Mouse (Mus musculus) midbrain, embryonic 11.5 days (tissue): ENCODE results near the gene Gtf2a1l. TPM values are rescaled to one million over a fixed set of nuclear protein-coding genes. Genes with fewer than 3 reads are reported as not detected.
A peak's percentile ranks its signal among the peaks of the same experiment; 100 is the strongest.

Source experiments
- ATAC-seq: fragments of 200-750 bp; cut with Nextera tagmentation; 2 replicates; pipeline ENCODE4 v1.8.0; 2017; ENCODE audit warnings: moderate TSS enrichment, moderate library complexity; ENCODE audit not compliant: low FRiP score
- DNase-seq: peaks from one replicate; pipeline ENCODE4 v3.0.0; 2015; ENCODE audit warnings: low spot score; ENCODE audit errors: missing footprints
- H3K27ac ChIP-seq: fragments of 300-500 bp; sonication (generic); 2 replicates; pipeline ENCODE4 v1.5.1; 2014; ENCODE audit warnings: low read depth, low read length
- H3K27me3 ChIP-seq: fragments of 300-500 bp; sonication (generic); 2 replicates; pipeline ENCODE4 v1.6.1; 2014; ENCODE audit warnings: mild to moderate bottlenecking, low read length, moderate library complexity, mixed read lengths; ENCODE audit not compliant: control insufficient read depth, insufficient read depth
- H3K36me3 ChIP-seq: fragments of 300-500 bp; sonication (generic); 2 replicates; pipeline ENCODE4 v1.6.1; 2014; ENCODE audit warnings: mild to moderate bottlenecking, low read length, moderate library complexity, mixed read lengths; ENCODE audit not compliant: control insufficient read depth, insufficient read depth
- H3K4me1 ChIP-seq: fragments of 300-500 bp; sonication (generic); 2 replicates; pipeline ENCODE4 v1.6.1; 2014; ENCODE audit warnings: low read length; ENCODE audit not compliant: control insufficient read depth, insufficient read depth
- H3K4me2 ChIP-seq: fragments of 300-500 bp; sonication (generic); 2 replicates; pipeline ENCODE4 v1.6.1; 2014; ENCODE audit warnings: mild to moderate bottlenecking, moderate library complexity
- H3K4me3 ChIP-seq: fragments of 300-500 bp; sonication (generic); 2 replicates; pipeline ENCODE4 v1.5.1; 2014; ENCODE audit warnings: low read depth, low read length
- H3K9ac ChIP-seq: fragments of 300-500 bp; sonication (generic); 2 replicates; pipeline ENCODE4 v1.6.1; 2014; ENCODE audit warnings: low read length
- H3K9me3 ChIP-seq: fragments of 300-500 bp; sonication (generic); 2 replicates; pipeline ENCODE4 v1.6.1; 2016; ENCODE audit warnings: low read length; ENCODE audit not compliant: control insufficient read depth
- WGBS: fragments of 180-500 bp; shearing (Covaris S2); extraction: QIAGEN DNeasy Blood & Tissue Kit; methylation state at CpG from one replicate; pipeline ENCODE4 v1.1.7; 2014; 5-methylcytosine and 5-hydroxymethylcytosine counted together
- polyA plus RNA-seq: library from polyadenylated mRNA; unstranded; fragments of >200 nt; fragmentation: Nextera tagmentation; extraction: Ambion mirVana; gene quantifications from 2 replicates; pipeline ENCODE4 v1.2.1, GENCODE M21; 2014

The Gtf2a1l gene
- polyA plus RNA-seq, 1 experiment from 2014 or later = 0.33 TPM

DNA sequence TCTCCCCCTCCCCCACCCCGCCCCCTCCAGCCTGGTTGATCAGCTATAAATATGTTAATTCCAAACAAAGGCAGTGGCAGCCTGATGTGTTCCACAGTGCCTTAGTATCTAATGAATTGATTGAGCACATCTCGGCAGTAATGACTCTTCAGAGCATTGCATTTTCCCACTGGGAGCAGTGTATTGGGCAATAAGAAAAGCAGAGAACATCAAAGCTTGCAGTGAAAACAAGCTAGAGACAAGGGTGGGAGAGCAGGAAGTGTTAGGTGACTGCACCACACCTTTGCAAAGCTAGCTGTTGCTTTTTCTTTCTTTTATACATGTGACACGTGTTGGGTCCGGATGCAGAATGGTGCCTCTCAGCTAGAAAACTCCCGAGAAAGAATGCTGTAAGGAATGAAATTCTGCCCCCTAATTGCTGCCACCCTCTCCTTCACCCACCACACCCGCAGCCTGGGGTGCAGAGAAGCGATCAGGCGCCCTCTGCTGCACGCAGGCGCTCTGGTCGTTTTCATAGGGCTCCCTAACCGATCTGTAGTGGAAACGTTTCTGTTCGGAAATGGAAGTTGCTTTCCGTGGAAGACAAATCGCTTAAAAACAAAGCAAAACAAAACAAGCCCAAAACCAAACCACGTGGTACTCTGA is 84.5 kb downstream of the Gtf2a1l start:
- no peaks in the 10 kb centered on the region for H3K36me3 ChIP-seq
- H3K27me3 ChIP-seq = 0 out of 2 replicates have a peak, but pooled peaks cover 3% of the 10 kb centered on the region
- H3K4me2 ChIP-seq = no peak overlapping the region
- H3K9me3 ChIP-seq = no peaks in the 10 kb centered on the region
- no peak overlapping the region for H3K27ac ChIP-seq
- no peak overlapping the region for H3K4me3 ChIP-seq
- peaks cover 8% of the 10 kb centered on the region for H3K4me1 ChIP-seq
- ATAC-seq (peak; percentile 56), DNase-seq (peak; percentile 92)
- H3K9ac ChIP-seq = no peak overlapping the region
- WGBS = 9% methylated on average over 17 of the region's 17 CpGs

DNA sequence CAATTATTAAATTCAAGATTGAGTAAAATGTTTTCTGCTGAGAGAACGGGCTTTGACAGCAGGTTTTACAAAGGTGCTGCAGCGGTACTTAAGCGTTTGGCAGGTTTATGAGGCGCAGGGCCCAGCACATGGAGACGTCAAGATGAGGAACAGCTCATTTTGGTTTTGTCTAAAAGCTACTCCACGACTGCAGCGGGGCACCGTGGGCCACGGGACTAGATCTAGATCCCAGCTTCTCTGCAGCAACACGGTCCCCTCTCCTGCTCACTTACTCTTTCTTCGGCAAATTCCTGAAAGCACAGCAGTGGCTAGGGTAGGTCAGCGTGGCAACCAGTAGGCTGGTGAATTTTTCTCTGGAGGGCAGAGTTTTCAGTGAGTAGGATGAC is 85.0 kb downstream of the Gtf2a1l start:
- Histone ChIP-seq H3K4me3 (no peak overlapping the region), H3K9ac (no peak overlapping the region), H3K4me2 (no peak overlapping the region), H3K27ac (no peak overlapping the region), H3K36me3 (no peaks in the 10 kb centered on the region), H3K4me1 (peaks cover 13% of the 10 kb centered on the region), H3K27me3 (0 out of 2 replicates have a peak, but pooled peaks cover 3% of the 10 kb centered on the region), H3K9me3 (no peaks in the 10 kb centered on the region)
- ATAC-seq (no peak), DNase-seq (peak; percentile 87)
- 59% methylated on average over 12 of the region's 12 CpGs for WGBS

DNA sequence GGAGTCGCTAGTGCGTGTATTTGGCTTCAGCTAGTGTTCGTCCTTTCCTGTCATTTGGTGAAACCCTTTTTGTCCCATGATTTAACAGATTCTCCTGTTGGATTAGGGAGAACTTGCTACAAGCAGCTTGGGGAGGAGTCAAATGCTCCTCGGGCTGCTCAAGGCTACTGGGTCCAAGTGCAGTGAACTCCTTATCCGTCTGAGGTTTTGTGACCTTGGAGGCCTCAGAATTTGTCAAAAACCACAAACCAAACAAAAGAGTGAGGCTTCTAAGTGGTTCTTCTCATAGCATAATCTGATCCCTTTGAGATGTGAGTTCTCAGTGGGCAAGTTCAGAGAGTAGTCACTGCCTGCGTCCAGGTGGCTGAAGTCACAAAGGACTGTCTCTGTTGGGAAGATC is 87.3 kb downstream of the Gtf2a1l start:
- H3K9me3 ChIP-seq = no peaks in the 10 kb centered on the region
- no peak overlapping the region for H3K4me3 ChIP-seq
- ATAC-seq = no peak
- H3K4me1 ChIP-seq = peaks cover 17% of the 10 kb centered on the region
- H3K9ac ChIP-seq = no peak overlapping the region
- no peak overlapping the region for H3K4me2 ChIP-seq
- 69% methylated on average over 6 of the region's 6 CpGs for WGBS
- no peaks in the 10 kb centered on the region for H3K36me3 ChIP-seq
- no peak overlapping the region for H3K27ac ChIP-seq
- no peak for DNase-seq
- 0 out of 2 replicates have a peak, but pooled peaks cover 5% of the 10 kb centered on the region for H3K27me3 ChIP-seq

DNA sequence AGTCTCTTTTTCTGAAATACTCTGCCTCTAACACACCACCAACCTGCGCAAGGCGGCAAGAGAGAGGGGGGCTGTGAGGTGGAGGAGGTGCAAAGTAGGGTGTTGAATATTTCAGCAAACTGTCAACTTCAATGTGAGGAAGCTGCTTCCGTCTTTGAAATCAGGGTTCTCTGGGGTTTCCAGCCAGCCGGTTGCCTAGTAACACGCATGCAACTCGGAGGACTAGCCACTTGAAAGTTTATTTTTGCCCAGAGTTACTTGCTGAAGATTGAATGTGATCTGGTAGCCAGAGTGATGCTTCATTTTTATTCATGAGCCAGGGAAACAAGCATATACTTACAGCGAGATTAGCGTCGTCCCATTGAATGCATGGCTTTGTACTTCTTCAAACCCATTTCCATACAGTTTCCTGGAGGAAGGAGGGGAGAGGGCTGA is 89.6 kb downstream of the Gtf2a1l start:
- Histone ChIP-seq H3K9ac (no peak overlapping the region), H3K27me3 (peaks cover 5% of the 10 kb centered on the region; the same call in 1 of the 2 replicates), H3K9me3 (no peaks in the 10 kb centered on the region), H3K4me1 (peaks cover 17% of the 10 kb centered on the region), H3K4me3 (no peak overlapping the region), H3K36me3 (no peaks in the 10 kb centered on the region), H3K27ac (no peak overlapping the region), H3K4me2 (peak overlapping the region; percentile 20; the same call in 1 of the 2 replicates)
- no peak for DNase-seq
- ATAC-seq = peak; percentile 86
- WGBS = 8% methylated on average over 9 of the region's 9 CpGs

DNA sequence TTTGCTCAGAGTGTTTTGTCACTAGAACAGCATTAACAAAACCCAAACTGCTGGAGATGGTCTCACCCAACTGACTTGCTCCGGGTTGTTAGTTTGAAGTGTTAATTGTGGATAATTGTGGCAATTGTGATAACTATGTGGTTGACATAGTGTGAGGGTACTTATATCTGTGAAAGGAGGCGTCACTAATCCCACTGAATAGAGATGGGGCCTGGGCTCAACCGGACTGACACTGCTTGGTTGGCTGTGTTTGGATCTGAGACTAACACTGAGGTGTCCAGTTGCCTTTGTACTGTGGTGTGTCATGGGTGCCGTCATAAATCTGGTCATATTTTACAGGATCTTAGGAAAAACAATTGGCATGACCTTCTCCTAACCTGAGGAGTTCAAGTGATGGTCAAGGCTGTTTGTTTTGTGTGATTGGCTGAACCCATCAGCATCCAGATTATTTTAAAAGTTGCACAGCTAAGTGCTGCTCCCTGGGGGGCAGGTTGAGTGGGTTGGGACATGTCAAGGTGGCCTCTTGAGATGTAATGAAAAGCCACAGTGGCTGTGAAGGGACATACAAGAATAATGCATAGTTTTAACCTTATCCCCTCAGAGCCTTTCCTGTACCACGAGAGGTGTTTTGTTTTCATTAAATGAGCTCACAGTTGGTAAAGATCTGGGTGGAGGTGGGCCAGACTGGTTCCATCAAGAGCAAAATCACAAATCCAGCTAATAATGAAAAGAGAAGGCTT is 95.1 kb downstream of the Gtf2a1l start:
- H3K9ac ChIP-seq = no peak overlapping the region
- H3K4me1 ChIP-seq = peaks cover 10% of the 10 kb centered on the region
- no peak overlapping the region for H3K4me3 ChIP-seq
- WGBS = 18% methylated on average over 5 of the region's 5 CpGs
- no peak overlapping the region for H3K4me2 ChIP-seq
- ATAC-seq (peak; percentile 52), DNase-seq (no peak)
- peaks cover 3% of the 10 kb centered on the region; the same call in 1 of the 2 replicates for H3K27me3 ChIP-seq
- H3K36me3 ChIP-seq = no peaks in the 10 kb centered on the region
- no peaks in the 10 kb centered on the region for H3K9me3 ChIP-seq
- no peak overlapping the region for H3K27ac ChIP-seq

DNA sequence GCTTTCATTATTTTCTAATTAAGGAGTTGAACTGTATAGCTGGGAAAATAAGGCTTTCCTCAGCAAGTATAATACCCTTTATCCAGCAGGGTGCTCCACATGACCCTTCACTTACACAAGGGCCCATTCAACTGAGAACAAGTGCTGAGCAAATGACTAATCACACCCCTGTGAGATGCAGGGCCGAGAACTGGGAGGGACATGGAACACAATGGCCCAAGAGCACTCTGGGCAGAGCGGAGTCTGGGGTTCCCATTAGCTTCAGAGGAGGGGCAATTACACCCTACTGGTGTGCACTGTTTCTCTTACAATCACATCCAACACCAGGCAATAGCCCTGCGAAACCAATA is 95.7 kb downstream of the Gtf2a1l start:
- peak; percentile 80 for ATAC-seq

More for the DNA sequence above, 95.7 kb downstream of the Gtf2a1l start:
- H3K9ac ChIP-seq = no peak overlapping the region
- DNase-seq = no peak
- no peak overlapping the region for H3K4me3 ChIP-seq
- H3K27me3 ChIP-seq = peaks cover 3% of the 10 kb centered on the region; the same call in 1 of the 2 replicates
- H3K27ac ChIP-seq = no peak overlapping the region
- H3K36me3 ChIP-seq = no peaks in the 10 kb centered on the region
- 26% methylated on average over 3 of the region's 3 CpGs for WGBS
- no peaks in the 10 kb centered on the region for H3K9me3 ChIP-seq
- peaks cover 8% of the 10 kb centered on the region; the same call in 1 of the 2 replicates for H3K4me1 ChIP-seq
- no peak overlapping the region for H3K4me2 ChIP-seq

Other genes with a start within 250 kb of the Gtf2a1l start
- 7.2 and 8.2 TPM in 2 replicates for gene Foxn2, start 227.9 kb upstream of the Gtf2a1l start, polyA plus RNA-seq
- 22.7 and 24.0 TPM in 2 replicates for gene Ppp1r21, start 138.5 kb upstream of the Gtf2a1l start, polyA plus RNA-seq
- 2.7 and 2.9 TPM in 2 replicates for gene Ston1, start 71.0 kb upstream of the Gtf2a1l start, polyA plus RNA-seq
- gene Lhcgr, start 123.3 kb downstream of the Gtf2a1l start, polyA plus RNA-seq = 0.37 and 0.46 TPM in 2 replicates